Mouse (Mus musculus) neural tube, embryonic 11.5 days (tissue): ENCODE results near the gene Cdk18. TPM values are rescaled to one million over a fixed set of nuclear protein-coding genes. Genes with fewer than 3 reads are reported as not detected.
"Not testable (repeated sequence)": the region's sequence is repeated elsewhere in the genome, so short reads cannot be mapped to it uniquely, and the experiment has no call there.

Experiments used
- ATAC-seq: fragments of 200-750 bp; cut with Nextera tagmentation; 2 replicates; pipeline ENCODE4 v1.8.0; 2017; ENCODE audit warnings: moderate number of reproducible peaks, mild to moderate bottlenecking, moderate TSS enrichment, moderate library complexity; ENCODE audit not compliant: insufficient read depth, low FRiP score, low TSS enrichment
- DNase-seq: peaks from one replicate; pipeline ENCODE4 v3.0.0-alpha.2; 2015; ENCODE audit warnings: low spot score
- H3K27ac ChIP-seq: fragments of 300-500 bp; sonication (generic); 2 replicates; pipeline ENCODE4 v1.5.1; 2014; ENCODE audit warnings: low read depth, mild to moderate bottlenecking, low read length
- H3K27me3 ChIP-seq: fragments of 300-500 bp; sonication (generic); 2 replicates; pipeline ENCODE4 v1.6.1; 2014; ENCODE audit warnings: mild to moderate bottlenecking, low read length, mixed read lengths; ENCODE audit not compliant: control insufficient read depth, insufficient read depth
- H3K36me3 ChIP-seq: fragments of 300-500 bp; sonication (generic); 2 replicates; pipeline ENCODE4 v1.6.1; 2014; ENCODE audit warnings: mild to moderate bottlenecking, low read length, moderate library complexity, mixed read lengths; ENCODE audit not compliant: control insufficient read depth, insufficient read depth
- H3K4me1 ChIP-seq: fragments of 300-500 bp; sonication (generic); 2 replicates; pipeline ENCODE4 v1.6.1; 2014; ENCODE audit warnings: low read length, mixed read lengths; ENCODE audit not compliant: control insufficient read depth, insufficient read depth
- H3K4me2 ChIP-seq: fragments of 300-500 bp; sonication (generic); 2 replicates; pipeline ENCODE4 v1.6.1; 2014; ENCODE audit warnings: low read depth, mild to moderate bottlenecking, moderate library complexity
- H3K4me3 ChIP-seq: fragments of 300-500 bp; sonication (generic); 2 replicates; pipeline ENCODE4 v1.5.1; 2014; ENCODE audit warnings: low read depth, low read length
- H3K9ac ChIP-seq: fragments of 300-500 bp; sonication (generic); 2 replicates; pipeline ENCODE4 v1.6.1; 2014; ENCODE audit warnings: mild to moderate bottlenecking, low read length
- H3K9me3 ChIP-seq: fragments of 300-500 bp; sonication (generic); 2 replicates; pipeline ENCODE4 v1.6.1; 2016; ENCODE audit warnings: low read length; ENCODE audit not compliant: control insufficient read depth
- WGBS: fragments of 180-500 bp; shearing (Covaris S2); extraction: QIAGEN DNeasy Blood & Tissue Kit; methylation state at CpG from one replicate; pipeline ENCODE4 v1.1.7; 2014; 5-methylcytosine and 5-hydroxymethylcytosine counted together
- polyA plus RNA-seq: library from polyadenylated mRNA; unstranded; fragments of >200 nt; fragmentation: Nextera tagmentation; extraction: Ambion mirVana; gene quantifications from 2 replicates; pipeline ENCODE4 v1.2.1, GENCODE M21; 2014

The Cdk18 gene
- polyA plus RNA-seq, 1 experiment from 2014 or later = 1.9 TPM

DNA sequence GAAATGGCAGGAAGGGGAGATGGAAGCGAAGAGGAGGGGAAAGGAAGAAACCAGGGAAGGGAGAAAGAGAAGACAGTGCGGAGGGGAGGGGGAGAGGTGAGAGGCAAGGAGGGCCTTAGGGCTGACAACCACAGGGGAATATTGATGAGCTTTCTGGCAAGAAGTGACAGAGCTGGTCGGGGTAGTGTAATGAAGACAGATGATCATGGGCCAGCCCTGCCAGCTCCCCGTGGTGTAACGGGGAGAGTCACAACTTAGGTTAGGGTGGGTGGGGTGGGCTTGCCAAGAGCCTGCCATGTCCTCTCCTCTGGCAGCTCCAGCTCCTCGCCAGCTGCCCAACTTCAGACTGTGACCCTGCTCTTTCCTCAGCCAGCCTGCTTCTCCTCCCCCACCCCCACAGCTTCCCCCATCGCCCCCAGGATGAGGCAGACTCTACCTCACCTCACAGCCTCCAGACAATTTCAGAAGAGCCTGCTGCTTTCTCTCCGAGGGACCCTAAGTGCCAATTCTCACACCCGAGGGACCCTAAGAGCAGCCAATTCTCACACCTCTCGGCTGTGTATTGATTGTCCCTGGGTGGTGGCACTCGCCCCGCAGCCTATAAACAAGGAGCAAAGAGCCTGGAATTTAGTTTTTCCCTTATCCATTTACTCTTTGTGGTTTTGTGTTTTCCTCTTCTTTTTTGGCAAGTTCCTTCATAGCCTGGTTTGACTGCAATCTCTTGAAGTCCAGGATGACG is 25.5 kb upstream of the Cdk18 start:
- ATAC-seq (peak; percentile 39; the same call in 1 of the 2 replicates), DNase-seq (peak; percentile 47)
- Histone ChIP-seq H3K4me1 (peaks cover 6% of the 10 kb centered on the region; the same call in 1 of the 2 replicates), H3K27me3 (no peaks in the 10 kb centered on the region), H3K9me3 (no peaks in the 10 kb centered on the region), H3K36me3 (no peaks in the 10 kb centered on the region), H3K4me2 (no peak overlapping the region), H3K4me3 (no peak overlapping the region), H3K9ac (no peak overlapping the region), H3K27ac (no peak overlapping the region)
- WGBS = 13% methylated on average over 13 of the region's 13 CpGs

DNA sequence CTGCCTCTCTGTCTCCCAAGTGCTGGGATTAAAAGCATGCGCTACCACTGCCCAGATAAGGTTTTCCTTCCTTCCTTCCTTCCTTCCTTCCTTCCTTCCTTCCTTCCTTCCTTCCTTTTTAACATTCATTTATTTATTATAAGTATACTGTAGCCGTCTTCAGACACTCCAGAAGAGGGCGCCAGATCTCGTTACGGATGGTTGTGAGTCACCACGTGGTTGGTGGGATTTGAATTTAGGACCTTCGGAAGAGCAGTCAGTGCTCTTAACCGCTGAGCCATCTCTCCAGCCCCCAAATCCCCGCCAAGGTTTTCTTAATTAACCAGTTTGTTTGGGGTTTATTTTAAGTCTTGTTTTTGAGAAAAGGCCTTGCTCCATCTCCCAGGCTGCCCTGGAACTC is 23.1 kb upstream of the Cdk18 start:
- H3K4me3 ChIP-seq, H3K27me3 ChIP-seq, H3K4me1 ChIP-seq, DNase-seq, H3K9me3 ChIP-seq, H3K4me2 ChIP-seq, H3K9ac ChIP-seq, H3K27ac ChIP-seq, H3K36me3 ChIP-seq, ATAC-seq: not testable (repeated sequence)
- 66% methylated on average over 9 of the region's 9 CpGs for WGBS

DNA sequence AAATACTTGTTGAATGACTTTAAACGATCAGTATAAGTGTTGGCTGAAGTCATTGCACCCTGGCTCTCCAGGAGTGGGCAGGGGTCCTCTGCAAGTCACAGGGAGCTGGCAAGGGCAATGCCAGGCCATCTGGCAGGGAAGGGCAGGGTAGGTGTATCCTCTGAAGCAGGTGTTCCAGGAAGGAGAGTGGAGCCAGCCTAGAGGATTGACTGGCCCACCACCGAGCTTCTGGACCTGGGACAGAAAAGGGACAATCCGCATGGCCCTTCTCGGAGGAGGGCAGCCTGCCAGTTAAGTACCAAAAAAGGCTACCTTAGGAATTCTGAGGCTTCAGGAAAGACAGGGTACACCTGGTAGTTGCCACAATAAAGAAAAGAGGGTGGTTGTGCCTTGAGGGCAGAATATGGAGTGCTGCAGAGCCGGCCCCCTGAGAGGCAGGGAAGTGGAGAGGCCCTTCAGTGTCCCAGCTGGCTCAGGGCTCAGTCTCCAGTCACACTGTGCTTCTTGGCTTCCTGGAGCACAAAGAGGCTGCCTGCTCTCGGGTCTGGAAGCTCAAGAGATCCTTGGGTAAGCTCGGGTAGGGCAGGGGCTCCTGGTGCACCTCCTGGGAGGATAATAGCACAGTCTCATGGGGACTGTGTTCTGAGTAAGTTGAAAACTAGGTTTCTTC is 21.9 kb upstream of the Cdk18 start:
- no peaks in the 10 kb centered on the region for H3K27me3 ChIP-seq

DNA sequence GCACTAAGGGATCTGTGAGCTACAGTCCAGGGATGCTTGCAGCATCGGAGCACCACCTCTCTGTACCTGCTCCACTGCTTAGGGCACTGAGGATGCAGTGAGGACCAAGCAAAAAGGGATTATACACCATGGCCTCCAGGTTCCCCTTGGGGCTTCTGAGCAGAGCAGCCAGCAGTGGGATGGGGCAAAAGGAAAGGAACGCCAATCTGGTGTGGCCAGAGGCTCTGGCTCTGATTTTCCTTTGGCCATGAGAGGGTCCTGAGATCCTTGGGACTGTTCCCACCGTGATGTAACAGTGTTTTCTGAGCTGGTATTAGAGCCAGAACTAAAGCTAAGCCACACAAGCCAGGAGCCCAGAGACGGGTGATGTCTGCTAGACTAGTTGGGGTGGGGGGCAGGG is 20.2 kb upstream of the Cdk18 start:
- H3K4me1 ChIP-seq = no peaks in the 10 kb centered on the region
- WGBS = 66% methylated on average over 4 of the region's 4 CpGs
- no peaks in the 10 kb centered on the region for H3K27me3 ChIP-seq
- no peak overlapping the region for H3K9ac ChIP-seq
- H3K4me2 ChIP-seq = no peak overlapping the region
- DNase-seq (no peak), ATAC-seq (no peak)
- no peak overlapping the region for H3K4me3 ChIP-seq
- no peak overlapping the region for H3K27ac ChIP-seq
- no peaks in the 10 kb centered on the region for H3K9me3 ChIP-seq
- no peaks in the 10 kb centered on the region for H3K36me3 ChIP-seq

More for the DNA sequence above, 21.9 kb upstream of the Cdk18 start:
- Histone ChIP-seq H3K4me3 (no peak overlapping the region), H3K27ac (no peak overlapping the region), H3K4me2 (no peak overlapping the region), H3K36me3 (no peaks in the 10 kb centered on the region), H3K9me3 (no peaks in the 10 kb centered on the region), H3K4me1 (no peaks in the 10 kb centered on the region), H3K9ac (no peak overlapping the region)
- DNase-seq (no peak), ATAC-seq (no peak)
- WGBS = 59% methylated on average over 7 of the region's 7 CpGs

DNA sequence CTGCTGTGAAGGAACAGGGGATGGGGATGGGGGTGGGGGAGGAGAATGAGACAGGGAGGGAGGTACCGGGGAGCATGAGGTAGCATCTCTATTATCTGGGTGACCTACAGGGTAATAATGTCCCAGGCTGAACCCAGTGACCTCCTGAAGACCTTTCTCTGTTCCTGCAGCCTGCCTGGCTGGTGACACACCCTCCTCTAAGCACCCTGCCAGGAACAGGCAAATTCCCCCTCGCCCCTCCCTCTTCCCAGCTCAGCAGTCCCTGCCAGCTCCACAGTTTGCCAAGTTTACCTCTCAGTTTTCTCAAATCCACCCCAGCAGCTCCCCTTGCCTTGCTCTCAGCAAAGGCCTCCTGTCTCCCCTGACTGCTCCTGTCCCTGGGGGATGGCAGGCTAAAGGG is 19.3 kb upstream of the Cdk18 start:
- Histone ChIP-seq H3K27me3 (no peaks in the 10 kb centered on the region), H3K4me1 (no peaks in the 10 kb centered on the region)
- 8% methylated on average over 2 of the region's 2 CpGs for WGBS

DNA sequence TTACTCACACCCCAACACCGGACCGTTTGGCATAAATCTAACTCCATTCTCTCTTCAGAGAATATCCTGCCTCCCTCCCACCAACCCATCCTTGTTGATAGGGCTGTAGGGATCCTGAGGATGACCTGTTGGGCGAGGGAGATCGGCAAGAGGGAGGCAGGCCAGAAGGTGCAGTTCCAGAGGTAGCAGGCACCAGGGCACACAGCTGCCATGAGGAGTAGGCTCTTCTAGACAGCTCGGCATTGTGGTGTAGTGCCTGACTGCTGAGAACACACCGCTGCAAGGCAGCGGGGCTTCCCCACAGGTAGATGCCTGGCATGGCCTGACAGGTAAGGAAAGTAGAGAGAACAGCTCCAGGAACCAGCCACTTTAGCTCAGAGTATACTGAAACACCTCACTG is 18.3 kb upstream of the Cdk18 start:
- ATAC-seq (no peak), DNase-seq (no peak)
- H3K9me3 ChIP-seq = no peaks in the 10 kb centered on the region
- H3K9ac ChIP-seq = peak overlapping the region; percentile 35
- no peak overlapping the region for H3K4me2 ChIP-seq
- H3K27me3 ChIP-seq = no peaks in the 10 kb centered on the region
- H3K36me3 ChIP-seq = no peaks in the 10 kb centered on the region
- H3K27ac ChIP-seq = no peak overlapping the region
- H3K4me3 ChIP-seq = no peak overlapping the region
- WGBS = 21% methylated on average over 7 of the region's 7 CpGs
- no peaks in the 10 kb centered on the region for H3K4me1 ChIP-seq

More for the DNA sequence above, 19.3 kb upstream of the Cdk18 start:
- no peaks in the 10 kb centered on the region for H3K9me3 ChIP-seq
- no peak overlapping the region for H3K9ac ChIP-seq
- no peak for DNase-seq
- no peaks in the 10 kb centered on the region for H3K36me3 ChIP-seq
- no peak for ATAC-seq
- H3K4me3 ChIP-seq = no peak overlapping the region
- no peak overlapping the region for H3K4me2 ChIP-seq
- H3K27ac ChIP-seq = no peak overlapping the region

DNA sequence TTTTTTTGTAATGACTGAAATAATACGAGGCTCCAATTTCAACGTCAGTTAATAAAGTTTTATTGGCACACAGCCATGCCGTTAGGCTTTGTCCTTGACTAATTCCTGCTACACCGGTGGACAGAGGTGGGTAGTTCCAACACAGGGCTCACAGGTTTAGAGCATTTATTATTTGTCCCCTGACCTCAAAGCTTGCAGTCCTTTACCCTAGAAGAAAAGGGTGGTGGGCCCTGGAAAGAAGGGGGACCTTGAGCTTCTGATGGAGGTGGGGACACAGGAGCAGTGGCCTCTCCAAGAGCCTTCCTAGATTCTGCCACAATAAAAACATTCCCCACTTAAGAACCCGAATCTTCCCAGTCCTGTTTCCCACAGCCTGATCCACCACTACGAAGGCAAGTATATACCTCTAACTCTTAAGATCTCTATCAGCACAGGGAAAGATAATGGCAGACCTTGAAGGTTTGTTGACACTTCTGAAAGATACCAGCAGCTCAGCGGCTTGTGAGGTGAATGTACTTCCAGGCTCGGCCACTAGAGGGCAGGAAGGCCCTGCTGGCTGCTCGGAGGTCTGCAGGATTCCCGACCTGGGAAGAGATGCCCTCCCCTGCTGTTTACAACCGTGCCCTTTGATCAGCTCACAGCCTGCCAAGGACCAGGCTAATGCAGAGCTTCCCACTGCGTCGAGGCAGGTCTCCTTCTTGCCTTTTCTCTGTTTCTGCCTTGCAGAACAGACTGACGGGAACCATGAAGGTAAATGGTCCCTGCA is 17.7 kb upstream of the Cdk18 start:
- peak; percentile 86 for DNase-seq
- no peak overlapping the region for H3K27ac ChIP-seq
- H3K36me3 ChIP-seq = no peaks in the 10 kb centered on the region
- H3K4me2 ChIP-seq = no peak overlapping the region
- H3K27me3 ChIP-seq = no peaks in the 10 kb centered on the region
- peak overlapping the region; percentile 35 for H3K9ac ChIP-seq
- no peaks in the 10 kb centered on the region for H3K4me1 ChIP-seq
- WGBS = 20% methylated on average over 14 of the region's 14 CpGs
- peak; percentile 73 for ATAC-seq
- H3K4me3 ChIP-seq = no peak overlapping the region
- H3K9me3 ChIP-seq = no peaks in the 10 kb centered on the region

DNA sequence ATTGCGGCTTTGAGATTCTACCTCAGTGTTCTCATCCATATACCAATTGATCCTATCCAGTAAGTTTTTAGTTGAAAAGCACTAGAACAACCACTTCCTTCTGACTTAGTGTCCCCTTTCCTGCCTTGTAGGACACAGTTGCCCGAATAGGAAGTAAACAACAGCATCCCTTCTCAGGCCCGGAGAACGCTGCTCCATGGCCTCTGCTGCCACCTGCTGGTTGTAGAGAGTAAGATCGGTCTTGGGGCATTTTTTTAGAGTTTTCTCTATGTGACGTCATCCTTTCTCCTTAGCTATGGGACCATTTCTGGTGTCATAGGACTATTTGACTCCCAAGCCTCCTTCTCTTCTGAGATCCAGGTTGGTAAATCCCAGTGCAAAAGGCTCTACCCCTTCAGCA is 16.3 kb upstream of the Cdk18 start:
- H3K4me1 ChIP-seq = no peaks in the 10 kb centered on the region
- no peak overlapping the region for H3K27ac ChIP-seq
- WGBS = 12% methylated on average over 6 of the region's 6 CpGs
- no peaks in the 10 kb centered on the region for H3K36me3 ChIP-seq
- no peaks in the 10 kb centered on the region for H3K9me3 ChIP-seq
- H3K27me3 ChIP-seq = no peaks in the 10 kb centered on the region
- ATAC-seq (no peak), DNase-seq (peak; percentile 88)
- H3K4me3 ChIP-seq = no peak overlapping the region
- no peak overlapping the region for H3K9ac ChIP-seq
- no peak overlapping the region for H3K4me2 ChIP-seq
